Mouse (Mus musculus) adrenal gland, adult (tissue): ENCODE results near the gene Cep97.
"Not testable (repeated sequence)": the region's sequence is repeated elsewhere in the genome, so short reads cannot be mapped to it uniquely, and the experiment has no call there.

ENCODE experiments used
- DNase-seq, 2 experiments: peaks; one replicate each; pipeline ENCODE4 v3.0.0; 2022 to 2023; ENCODE audit warnings: low spot score in 1 of 2; ENCODE audit not compliant: inconsistent age in 2 of 2

Cep97 gene

GRCm38 (mm10) chr16:55934453-55935037 is at the start of gene Cep97:
Cep97 (minus strand) TSS chr16:55934855.
- DNase-seq: peak; percentile 93 to 98

- peak in 1 of 2 experiments; percentile 93 for DNase-seq
These were observed 40.2 kb upstream of the Cep97 start for GRCm38 (mm10) chr16:55974903-55975285.

GRCm38 (mm10) chr16:55974256-55974902 is 39.7 kb upstream of the Cep97 start:
- peak; percentile 95 to 98 for DNase-seq

- DNase-seq: peak; percentile 99
These were observed 39.0 kb upstream of the Cep97 start, which contains the start of gene Zbtb11 for GRCm38 (mm10) chr16:55973431-55974255. Zbtb11 (plus strand) TSS chr16:55973883.

GRCm38 (mm10) chr16:55972626-55973201 is 38.1 kb upstream of the Cep97 start:
- DNase-seq: no peak

- DNase-seq: no peak
These were observed 37.3 kb upstream of the Cep97 start for GRCm38 (mm10) chr16:55971735-55972615.

GRCm38 (mm10) chr16:55970416-55970815 is 35.8 kb upstream of the Cep97 start:
- no peak for DNase-seq

- peak; percentile 45 to 66 for DNase-seq
These were observed 34.5 kb upstream of the Cep97 start for GRCm38 (mm10) chr16:55969147-55969546.

GRCm38 (mm10) chr16:55967221-55967620 is 32.6 kb upstream of the Cep97 start:
- DNase-seq: no peak

GRCm38 (mm10) chr16:55966212-55966871 is 31.7 kb upstream of the Cep97 start, which contains the start of gene Rpl24:
Rpl24 (plus strand) TSS chr16:55966275.
- peak; percentile 94 to 98 for DNase-seq

- DNase-seq: peak; percentile 44 to 75
These were observed 29.7 kb upstream of the Cep97 start for GRCm38 (mm10) chr16:55964126-55964949.

- DNase-seq: not testable (repeated sequence)
These were observed 28.4 kb upstream of the Cep97 start for GRCm38 (mm10) chr16:55963068-55963467.

- not testable (repeated sequence) for DNase-seq
These were observed 19.5 kb upstream of the Cep97 start for GRCm38 (mm10) chr16:55954196-55954595.

GRCm38 (mm10) chr16:55952771-55953170 is 18.1 kb upstream of the Cep97 start:
- DNase-seq: no peak

- DNase-seq: no peak
These were observed 17.1 kb upstream of the Cep97 start for GRCm38 (mm10) chr16:55951679-55952327.

GRCm38 (mm10) chr16:55950946-55951678 is 16.5 kb upstream of the Cep97 start:
- peak; percentile 50 to 94 for DNase-seq

GRCm38 (mm10) chr16:55950462-55950861 is 15.8 kb upstream of the Cep97 start:
- no peak for DNase-seq

- DNase-seq: no peak
These were observed 14.3 kb upstream of the Cep97 start for GRCm38 (mm10) chr16:55948963-55949362.
